In genomic region chr5:118981046-118981445, GRCm38 (mm10) we compare ENCODE assay signal across 8 mouse cellular contexts.
DNase-seq lines count a peak whose midpoint lies in the region; ATAC-seq lines count a peak whose summit lies in the region.

No protein-coding gene starts in this region.

- H3K27me3 ChIP-seq in midbrain, embryonic 12.5 days = 0 out of 2 replicates have a peak, but pooled peaks cover under 1% of the 10 kb centered on the region
- H3K27me3 ChIP-seq in midbrain, embryonic 14.5 days (ENCODE audit: control insufficient read depth, insufficient read depth, low read length) = no peaks in the 10 kb centered on the region
- peaks cover 14% of the 10 kb centered on the region for H3K27me3 ChIP-seq in kidney, embryonic 15.5 days

- H3K9ac ChIP-seq in midbrain, embryonic 12.5 days (replicated peaks) = no peak overlapping the region
- H3K9ac ChIP-seq in midbrain, embryonic 14.5 days (replicated peaks; ENCODE audit: low read length) = no peak overlapping the region
- no peak overlapping the region for H3K9ac ChIP-seq in kidney, embryonic 15.5 days

- no peak overlapping the region for H3K4me2 ChIP-seq in midbrain, embryonic 12.5 days (replicated peaks)
- H3K4me2 ChIP-seq in midbrain, embryonic 14.5 days (ENCODE audit: low read length) = no peak overlapping the region
- peak overlapping the region; percentile 22; the same call in 1 of the 2 replicates for H3K4me2 ChIP-seq in kidney, embryonic 15.5 days

- no peak overlapping the region for H3K4me3 ChIP-seq in midbrain, embryonic 12.5 days
- no peak overlapping the region for H3K4me3 ChIP-seq in midbrain, embryonic 14.5 days (replicated peaks; ENCODE audit: low read depth, low read length)
- H3K4me3 ChIP-seq in kidney, embryonic 15.5 days (replicated peaks) = no peak overlapping the region

- no peak for ATAC-seq in midbrain, embryonic 12.5 days (ENCODE audit: low FRiP score, low read depth)
- no peak for ATAC-seq in midbrain, embryonic 14.5 days (ENCODE audit: low FRiP score, low TSS enrichment)
- ATAC-seq in kidney, embryonic 15.5 days (replicated peaks; ENCODE audit: low FRiP score) = peak; percentile 66; the same call in 1 of the 2 replicates

- WGBS in midbrain, embryonic 12.5 days = 51% methylated on average over 16 of the region's 16 CpGs
- WGBS in midbrain, embryonic 14.5 days = 40% methylated on average over 16 of the region's 16 CpGs
- WGBS in kidney, embryonic 15.5 days = 15% methylated on average over 16 of the region's 16 CpGs

- no peak for DNase-seq in midbrain, embryonic 14.5 days
- DNase-seq in gastrocnemius, postnatal 25 days = peak; percentile 53
- peak; percentile 85 for DNase-seq in retina, embryonic 14.5 days (ENCODE audit: low spot score)
- DNase-seq in thymus, adult 18-20 months = no peak
- no peak for DNase-seq in cerebellum, adult 11-12 months
- DNase-seq in spleen, adult 12 weeks (ENCODE audit: low spot score) = no peak

- H3K9me3 ChIP-seq in midbrain, embryonic 12.5 days = no peaks in the 10 kb centered on the region
- no peaks in the 10 kb centered on the region for H3K9me3 ChIP-seq in midbrain, embryonic 14.5 days (ENCODE audit: control insufficient read depth, low read length)
- H3K9me3 ChIP-seq in kidney, embryonic 15.5 days (replicated peaks) = no peaks in the 10 kb centered on the region

- 0 out of 2 replicates have a peak, but pooled peaks cover 3% of the 10 kb centered on the region for H3K4me1 ChIP-seq in midbrain, embryonic 12.5 days
- H3K4me1 ChIP-seq in midbrain, embryonic 14.5 days (ENCODE audit: control insufficient read depth, insufficient read depth, low read length) = 0 out of 2 replicates have a peak, but pooled peaks cover 4% of the 10 kb centered on the region
- H3K4me1 ChIP-seq in kidney, embryonic 15.5 days = peaks cover 8% of the 10 kb centered on the region

- no peaks in the 10 kb centered on the region for H3K36me3 ChIP-seq in midbrain, embryonic 12.5 days
- no peaks in the 10 kb centered on the region for H3K36me3 ChIP-seq in midbrain, embryonic 14.5 days (ENCODE audit: control insufficient read depth, insufficient read depth, low read length)
- H3K36me3 ChIP-seq in kidney, embryonic 15.5 days = no peaks in the 10 kb centered on the region

- H3K27ac ChIP-seq in midbrain, embryonic 12.5 days (replicated peaks) = peak overlapping the region; percentile 39; the same call in 1 of the 2 replicates
- no peak overlapping the region for H3K27ac ChIP-seq in midbrain, embryonic 14.5 days (replicated peaks; ENCODE audit: low read depth, low read length)
- peak overlapping the region; percentile 10; the same call in 1 of the 2 replicates for H3K27ac ChIP-seq in kidney, embryonic 15.5 days

Comparison
In these comparisons a context has a peak if more than half of its experiments do, and no peak if none do; other contexts are left out.
1. DNase-seq: peak in gastrocnemius, postnatal 25 days (single experiment) and retina, embryonic 14.5 days (single experiment); none in midbrain, embryonic 14.5 days (single experiment), thymus, adult 18-20 months (0 of 2), cerebellum, adult 11-12 months (single experiment) and spleen, adult 12 weeks (single experiment).